Mouse (Mus musculus) hindbrain, embryonic 15.5 days (tissue): Measurements from ENCODE around the gene Kcnip3. TPM values are rescaled to one million over a fixed set of nuclear protein-coding genes. Genes with fewer than 3 reads are reported as not detected.

Source experiments
- ATAC-seq: fragments of 200-750 bp; cut with Nextera tagmentation; 2 replicates; pipeline ENCODE4 v1.8.0; 2017; ENCODE audit warnings: low read depth, moderate number of reproducible peaks, moderate TSS enrichment; ENCODE audit not compliant: low FRiP score
- H3K27ac ChIP-seq: fragments of 300-500 bp; sonication (generic); replicated peaks from 2 replicates; pipeline ENCODE4 v1.5.1; 2015; ENCODE audit warnings: mild to moderate bottlenecking, inconsistent platforms
- H3K27me3 ChIP-seq: fragments of 300-500 bp; sonication (generic); 2 replicates; pipeline ENCODE4 v1.6.1; 2015; ENCODE audit warnings: control low read depth, inconsistent platforms
- H3K36me3 ChIP-seq: fragments of 300-500 bp; sonication (generic); 2 replicates; pipeline ENCODE4 v1.6.1; 2015; ENCODE audit warnings: control low read depth, inconsistent platforms
- H3K4me1 ChIP-seq: fragments of 300-500 bp; sonication (generic); replicated peaks from 2 replicates; pipeline ENCODE4 v1.6.1; 2015; ENCODE audit warnings: control low read depth, inconsistent platforms
- H3K4me2 ChIP-seq: fragments of 300-500 bp; sonication (generic); 2 replicates; pipeline ENCODE4 v1.6.1; 2015; ENCODE audit warnings: moderate library complexity, mild to moderate bottlenecking, inconsistent platforms
- H3K4me3 ChIP-seq: fragments of 300-500 bp; sonication (generic); 2 replicates; pipeline ENCODE4 v1.5.1; 2015; ENCODE audit warnings: mild to moderate bottlenecking, inconsistent platforms
- H3K9ac ChIP-seq: fragments of 300-500 bp; sonication (generic); 2 replicates; pipeline ENCODE4 v1.6.1; 2015; ENCODE audit warnings: inconsistent platforms
- H3K9me3 ChIP-seq: fragments of 300-500 bp; sonication (generic); 2 replicates; pipeline ENCODE4 v1.6.1; 2016; ENCODE audit warnings: control low read depth, inconsistent platforms
- WGBS: fragments of 180-500 bp; shearing (Covaris S2); methylation state at CpG from one replicate; pipeline ENCODE4 v1.1.7; 2015; 5-methylcytosine and 5-hydroxymethylcytosine counted together
- polyA plus RNA-seq: library from polyadenylated mRNA; unstranded; fragments of >200 nt; fragmentation: Nextera tagmentation; extraction: Ambion mirVana; gene quantifications from 2 replicates; pipeline ENCODE4 v1.2.1, GENCODE M21; 2015

The Kcnip3 gene
- polyA plus RNA-seq, 1 experiment from 2014 or later, result 13.9 TPM

GRCm38 (mm10) chr2:127531592-127531991, 9.7 kb upstream of the Kcnip3 start:
- ATAC-seq, result peak; percentile 34; the same call in 1 of the 2 replicates
- Histone ChIP-seq H3K27ac (no peak overlapping the region), H3K4me1 (no peaks in the 10 kb centered on the region), H3K4me2 (no peak overlapping the region), H3K9ac (no peak overlapping the region), H3K4me3 (no peak overlapping the region), H3K27me3 (no peaks in the 10 kb centered on the region), H3K36me3 (no peaks in the 10 kb centered on the region), H3K9me3 (no peaks in the 10 kb centered on the region)
- 78% methylated on average over 2 of the region's 2 CpGs for WGBS

DNA sequence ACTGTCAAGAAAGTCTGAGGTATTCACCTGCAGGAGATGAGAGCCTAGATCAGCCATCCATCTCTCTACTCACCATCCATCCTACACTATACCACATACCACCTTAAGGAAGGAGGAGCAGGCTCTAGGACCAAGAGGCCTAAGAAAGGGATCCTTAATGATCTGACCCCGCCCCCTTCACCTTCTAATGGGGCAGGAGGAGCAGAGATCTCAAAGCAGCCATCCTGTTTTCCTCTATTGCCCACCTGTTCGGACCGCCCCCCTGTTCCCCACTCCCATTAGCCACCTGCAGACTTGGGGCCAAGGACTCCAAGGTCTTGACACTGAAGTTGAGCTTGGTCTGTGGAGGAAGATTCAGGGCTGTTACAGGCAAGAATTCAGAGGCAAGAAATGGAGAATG, 8.5 kb upstream of the Kcnip3 start:
- ATAC-seq, result no peak
- Histone ChIP-seq H3K27ac (no peak overlapping the region), H3K36me3 (no peaks in the 10 kb centered on the region), H3K4me3 (no peak overlapping the region), H3K9me3 (no peaks in the 10 kb centered on the region), H3K4me2 (no peak overlapping the region), H3K27me3 (no peaks in the 10 kb centered on the region), H3K9ac (no peak overlapping the region), H3K4me1 (no peaks in the 10 kb centered on the region)
- WGBS, result 75% methylated on average over 3 of the region's 3 CpGs

GRCm38 (mm10) chr2:127525004-127525775, 3.3 kb upstream of the Kcnip3 start:
- peaks cover 35% of the 10 kb centered on the region for H3K4me1 ChIP-seq
- no peak for ATAC-seq
- H3K4me2 ChIP-seq, result no peak overlapping the region
- 86% methylated on average over 3 of the region's 3 CpGs for whole genome bisulfite sequencing
- no peak overlapping the region for H3K27ac ChIP-seq
- no peak overlapping the region for H3K9ac ChIP-seq
- no peak overlapping the region for H3K4me3 ChIP-seq
- H3K36me3 ChIP-seq, result no peaks in the 10 kb centered on the region
- no peaks in the 10 kb centered on the region for H3K27me3 ChIP-seq
- H3K9me3 ChIP-seq, result no peaks in the 10 kb centered on the region

DNA sequence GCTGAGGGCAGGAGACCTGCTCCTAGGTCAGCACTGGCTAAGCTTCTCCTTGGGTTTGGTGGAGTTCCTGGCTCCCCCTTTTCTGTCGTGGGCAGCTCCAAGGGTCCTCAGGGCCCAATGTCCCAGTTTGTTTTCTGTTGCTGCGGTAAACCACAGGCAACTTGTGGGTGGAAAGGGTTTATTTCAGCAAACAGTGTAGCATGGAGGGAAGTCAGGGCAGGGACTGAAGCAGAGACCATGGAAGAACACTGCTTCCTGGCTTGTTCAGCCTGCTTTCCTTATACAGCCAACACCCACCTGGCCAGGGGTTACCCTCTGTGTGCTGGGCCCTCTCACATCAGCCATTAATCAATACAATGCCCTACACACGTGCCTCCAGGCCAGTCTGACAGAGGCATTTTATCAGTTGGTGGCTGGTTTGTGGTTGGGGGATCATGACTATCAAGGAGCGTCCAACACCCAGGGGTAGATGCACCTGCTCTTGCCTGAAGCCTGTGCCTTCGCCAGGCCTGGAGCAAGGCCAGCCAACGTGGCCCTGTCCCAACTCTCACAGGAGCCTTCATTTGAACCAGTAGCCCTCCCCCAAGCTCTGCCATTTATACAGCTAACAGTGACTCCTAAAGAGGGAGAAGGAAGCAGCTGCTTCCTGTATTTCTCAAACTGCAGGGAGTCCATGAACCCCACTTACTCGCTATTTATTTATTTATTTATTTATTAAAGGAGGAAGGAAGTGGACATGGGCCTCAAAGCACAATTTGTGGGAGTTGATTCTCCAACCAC, 2.2 kb upstream of the Kcnip3 start:
- Histone ChIP-seq H3K4me1 (peaks cover 43% of the 10 kb centered on the region), H3K9me3 (no peaks in the 10 kb centered on the region), H3K9ac (no peak overlapping the region), H3K27me3 (no peaks in the 10 kb centered on the region), H3K27ac (peak overlapping the region; percentile 84; the same call in 1 of the 2 replicates), H3K4me2 (no peak overlapping the region), H3K36me3 (no peaks in the 10 kb centered on the region), H3K4me3 (no peak overlapping the region)
- WGBS, result 59% methylated on average over 7 of the region's 7 CpGs
- ATAC-seq, result no peak

DNA sequence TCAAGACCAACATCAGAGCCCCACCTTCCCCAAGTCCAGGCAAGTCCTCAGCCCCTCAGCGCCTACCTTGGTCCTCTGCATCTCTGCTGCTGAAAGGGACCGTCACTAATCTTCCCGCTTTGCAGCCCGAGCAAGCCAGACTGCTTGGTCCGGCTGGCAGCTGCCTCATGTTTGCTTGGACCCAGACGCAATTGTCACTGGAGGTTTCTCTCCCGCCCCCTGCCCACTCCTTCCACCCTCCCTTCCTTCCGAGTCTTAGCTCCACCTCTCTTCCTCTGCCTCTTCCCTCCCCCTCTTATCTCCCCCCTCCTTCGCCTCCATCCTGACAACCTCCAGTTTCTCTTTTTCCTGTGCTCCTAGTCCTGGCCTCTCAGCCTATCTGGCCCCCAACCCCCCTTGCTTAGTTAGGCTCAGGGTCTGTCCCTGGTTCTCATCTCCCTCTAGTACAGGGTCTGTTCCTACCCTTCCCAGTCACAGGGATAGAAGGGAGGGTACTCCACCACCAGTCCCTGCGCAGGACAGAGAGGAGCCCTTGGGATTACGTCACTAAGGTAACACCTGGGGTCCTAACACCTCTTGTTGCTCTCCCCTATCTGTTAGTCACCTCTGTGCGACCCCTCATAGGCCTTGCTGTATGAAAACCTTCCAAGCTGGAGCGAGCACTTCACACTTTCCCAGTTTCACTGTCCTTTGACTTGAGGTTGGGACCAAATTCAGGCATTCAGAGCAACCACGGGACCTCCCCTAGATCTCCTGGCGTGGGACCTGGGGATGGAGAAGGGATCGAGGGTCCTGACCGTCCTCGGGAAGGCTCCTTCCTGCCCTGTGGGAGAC, 505 bp downstream of the Kcnip3 start:
- H3K4me3 ChIP-seq, result peak overlapping the region; percentile 42
- H3K27ac ChIP-seq, result peak overlapping the region; percentile 84
- H3K4me2 ChIP-seq, result peak overlapping the region; percentile 56
- no peaks in the 10 kb centered on the region for H3K36me3 ChIP-seq
- peaks cover 62% of the 10 kb centered on the region for H3K4me1 ChIP-seq
- H3K9ac ChIP-seq, result peak overlapping the region; percentile 43
- peak; percentile 67 for ATAC-seq
- no peaks in the 10 kb centered on the region for H3K27me3 ChIP-seq
- no peaks in the 10 kb centered on the region for H3K9me3 ChIP-seq
- WGBS, result 2% methylated on average over 18 of the region's 18 CpGs

DNA sequence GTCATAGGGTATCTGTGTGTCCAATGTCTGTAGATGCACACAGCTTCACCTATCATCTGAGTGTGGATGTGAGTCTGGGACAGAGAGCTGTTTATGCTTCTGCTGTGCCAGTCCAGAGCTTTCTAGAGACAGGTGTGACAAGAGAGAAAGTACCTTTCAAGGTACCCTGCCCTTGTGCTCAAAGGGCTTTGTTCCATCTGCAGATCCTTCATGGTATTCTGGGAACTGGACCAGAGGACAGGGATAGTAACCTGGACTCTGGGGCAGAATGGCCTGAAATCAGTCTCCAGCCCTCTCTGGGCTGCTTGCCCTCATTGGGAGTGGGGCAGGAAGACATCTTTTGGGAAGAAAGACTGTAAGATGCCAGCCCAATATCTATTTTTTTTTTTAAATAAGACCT, 1.8 kb downstream of the Kcnip3 start:
- no peaks in the 10 kb centered on the region for H3K27me3 ChIP-seq
- ATAC-seq, result no peak
- H3K9me3 ChIP-seq, result no peaks in the 10 kb centered on the region
- H3K36me3 ChIP-seq, result no peaks in the 10 kb centered on the region
- no peak overlapping the region for H3K27ac ChIP-seq
- peak overlapping the region; percentile 56 for H3K4me2 ChIP-seq
- peaks cover 62% of the 10 kb centered on the region for H3K4me1 ChIP-seq
- peak overlapping the region; percentile 42 for H3K4me3 ChIP-seq
- peak overlapping the region; percentile 43; the same call in 1 of the 2 replicates for H3K9ac ChIP-seq

- Histone ChIP-seq H3K4me3 (no peak overlapping the region), H3K27me3 (no peaks in the 10 kb centered on the region), H3K9ac (no peak overlapping the region), H3K27ac (no peak overlapping the region), H3K4me2 (peak overlapping the region; percentile 56), H3K9me3 (no peaks in the 10 kb centered on the region), H3K4me1 (peaks cover 62% of the 10 kb centered on the region), H3K36me3 (no peaks in the 10 kb centered on the region)
- 85% methylated on average over 5 of the region's 5 CpGs for WGBS
- ATAC-seq, result no peak
Measured at GRCm38 (mm10) chr2:127519308-127519707, 2.6 kb downstream of the Kcnip3 start.

- H3K4me1 ChIP-seq, result peaks cover 58% of the 10 kb centered on the region
Measured at GRCm38 (mm10) chr2:127518831-127519230, 3.1 kb downstream of the Kcnip3 start.

DNA sequence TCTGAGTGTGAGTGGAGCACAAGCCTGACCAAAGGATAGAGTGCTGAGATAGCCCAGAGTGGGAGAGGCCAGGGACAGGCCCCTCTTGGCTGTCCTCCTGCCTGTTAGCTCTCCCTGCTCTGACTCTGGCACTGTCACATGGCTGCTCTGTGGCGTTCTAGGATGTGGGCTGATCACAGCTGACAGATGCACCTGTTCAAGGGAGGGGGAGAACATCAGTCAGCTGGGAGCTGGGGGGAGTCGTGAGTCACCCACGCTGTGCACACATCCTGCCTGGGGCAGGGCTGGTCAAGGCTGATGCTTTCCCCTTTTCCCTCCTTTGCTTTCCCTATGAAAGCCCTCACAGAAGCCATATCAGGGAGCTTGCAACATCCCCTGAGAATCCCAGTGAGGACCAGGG, 3.6 kb downstream of the Kcnip3 start:
- Histone ChIP-seq H3K9ac (no peak overlapping the region; the same call in 1 of the 2 replicates), H3K36me3 (no peaks in the 10 kb centered on the region), H3K4me2 (peak overlapping the region; percentile 56; the same call in 1 of the 2 replicates), H3K27me3 (no peaks in the 10 kb centered on the region), H3K4me1 (peaks cover 57% of the 10 kb centered on the region), H3K27ac (no peak overlapping the region), H3K4me3 (no peak overlapping the region), H3K9me3 (no peaks in the 10 kb centered on the region)
- WGBS, result 28% methylated on average over 3 of the region's 3 CpGs
- no peak for ATAC-seq

More at GRCm38 (mm10) chr2:127518831-127519230, 3.1 kb downstream of the Kcnip3 start:
- peak overlapping the region; percentile 56 for H3K4me2 ChIP-seq
- H3K36me3 ChIP-seq, result no peaks in the 10 kb centered on the region
- H3K27ac ChIP-seq, result no peak overlapping the region
- no peak overlapping the region for H3K9ac ChIP-seq
- H3K27me3 ChIP-seq, result no peaks in the 10 kb centered on the region
- ATAC-seq, result no peak
- no peaks in the 10 kb centered on the region for H3K9me3 ChIP-seq
- 71% methylated on average over 3 of the region's 3 CpGs for WGBS
- no peak overlapping the region for H3K4me3 ChIP-seq

DNA sequence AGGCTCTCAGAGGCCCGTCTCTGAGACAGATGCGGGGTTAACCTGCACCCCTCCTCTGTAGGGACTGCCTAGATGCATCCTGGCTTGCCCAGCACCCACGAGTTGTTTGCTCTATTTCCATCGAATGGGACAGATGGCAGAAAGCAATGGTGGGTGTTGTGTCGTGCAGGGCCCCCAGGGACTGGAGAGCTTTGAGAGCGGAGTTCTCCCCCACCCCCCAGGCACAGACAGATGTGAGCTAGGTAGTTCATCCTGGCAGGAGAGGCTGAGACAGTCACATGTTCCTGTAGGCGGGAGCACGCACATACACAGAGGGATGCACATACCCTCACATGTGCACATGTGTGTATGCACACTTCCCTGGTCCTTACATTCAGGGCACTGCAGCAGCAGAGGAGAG, 4.8 kb downstream of the Kcnip3 start:
- Histone ChIP-seq H3K4me2 (no peak overlapping the region), H3K4me3 (no peak overlapping the region), H3K27ac (no peak overlapping the region), H3K27me3 (no peaks in the 10 kb centered on the region), H3K9me3 (no peaks in the 10 kb centered on the region), H3K9ac (no peak overlapping the region), H3K36me3 (no peaks in the 10 kb centered on the region), H3K4me1 (peaks cover 46% of the 10 kb centered on the region)
- ATAC-seq, result no peak
- WGBS, result 71% methylated on average over 8 of the region's 8 CpGs

- no peaks in the 10 kb centered on the region for H3K36me3 ChIP-seq
- no peaks in the 10 kb centered on the region for H3K27me3 ChIP-seq
- H3K4me2 ChIP-seq, result no peak overlapping the region
- no peaks in the 10 kb centered on the region for H3K9me3 ChIP-seq
- 83% methylated on average over 9 of the region's 9 CpGs for WGBS
- H3K4me1 ChIP-seq, result peaks cover 29% of the 10 kb centered on the region
- ATAC-seq, result no peak
- H3K9ac ChIP-seq, result no peak overlapping the region
- H3K27ac ChIP-seq, result no peak overlapping the region
- no peak overlapping the region for H3K4me3 ChIP-seq
Measured at GRCm38 (mm10) chr2:127514380-127515124, 7.3 kb downstream of the Kcnip3 start.
